Mouse (Mus musculus): ENCODE results near the gene Evi5l. TPM values are rescaled to one million over a fixed set of nuclear protein-coding genes. Genes with fewer than 3 reads are reported as not detected.

Gene Evi5l
- polyA plus RNA-seq, 1 experiment from 2014 or later, result 35.6 TPM

DNA sequence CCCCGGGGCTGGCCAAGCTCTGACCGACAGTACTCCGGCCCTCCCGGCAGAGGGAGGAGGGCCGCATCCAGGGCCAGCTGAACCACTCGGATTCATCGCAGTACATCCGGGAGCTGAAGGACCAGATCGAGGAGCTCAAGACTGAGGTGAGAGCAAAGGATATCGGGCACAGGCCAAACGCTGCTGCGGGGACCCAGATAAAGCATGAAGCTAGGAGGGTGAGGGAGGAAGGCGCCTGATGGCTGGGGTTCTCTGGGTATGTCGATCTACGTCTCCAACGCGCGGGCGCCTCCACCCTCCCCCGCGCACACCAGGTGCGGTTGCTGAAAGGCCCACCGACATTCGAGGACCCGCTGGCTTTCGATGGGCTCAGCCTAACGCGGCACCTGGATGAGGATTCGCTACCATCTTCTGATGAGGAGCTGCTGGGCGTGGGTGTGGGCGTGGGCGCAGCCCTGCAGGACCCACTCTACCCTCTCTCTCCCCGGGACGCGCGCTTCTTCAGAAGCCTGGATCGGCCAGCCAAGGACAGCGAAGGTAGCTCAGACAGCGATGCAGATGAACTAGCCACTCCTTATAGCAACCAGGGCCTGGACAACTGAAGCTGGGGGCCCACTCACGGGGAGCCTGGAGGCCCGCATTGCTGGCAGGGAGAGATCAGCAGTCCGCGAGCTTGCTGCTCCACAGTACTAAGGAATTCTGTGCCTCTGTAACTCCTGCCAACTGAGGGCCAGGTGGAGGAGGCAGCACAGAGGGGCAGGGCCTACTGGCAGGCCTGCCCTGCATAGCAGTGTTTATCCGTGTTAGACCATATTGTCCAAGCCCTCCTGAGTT is 40.0 kb downstream of the Evi5l start:
- H3K9me3 ChIP-seq, result no peaks in the 10 kb centered on the region
- H3K4me3 ChIP-seq, result peak overlapping the region; percentile 4; the same call in 1 of the 2 replicates
- peaks cover 38% of the 10 kb centered on the region for H3K36me3 ChIP-seq
- peaks cover 14% of the 10 kb centered on the region for H3K4me1 ChIP-seq
- H3K27ac ChIP-seq, result no peak overlapping the region
- ATAC-seq (ENCODE audit: insufficient number of reproducible peaks, insufficient read depth, low FRiP score, low TSS enrichment), result no peak
- H3K27me3 ChIP-seq, result peaks cover 56% of the 10 kb centered on the region
- WGBS, result 10% methylated on average over 44 of the region's 44 CpGs
- H3K9ac ChIP-seq, result 0 out of 2 replicates have a peak overlapping the region, but pooled peaks have one; percentile 27
- H3K4me2 ChIP-seq (replicated peaks), result peak overlapping the region; percentile 27

DNA sequence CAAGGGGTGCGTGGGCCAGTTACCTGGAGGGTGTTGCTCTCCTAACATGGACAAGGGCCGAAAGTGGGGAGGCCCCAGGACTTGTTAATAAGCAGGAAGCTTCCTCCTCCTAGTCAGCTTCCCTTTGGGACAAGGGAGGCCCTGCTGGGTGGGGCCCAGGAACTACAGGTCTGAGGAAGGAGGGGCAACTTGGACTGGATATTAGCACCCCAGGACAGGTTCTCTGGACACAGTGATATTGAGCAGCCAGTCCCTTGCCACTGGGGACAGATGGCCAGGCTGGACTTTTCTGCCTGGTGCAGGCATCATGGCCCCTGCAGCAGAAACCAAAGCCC is 40.6 kb downstream of the Evi5l start:
- Histone ChIP-seq H3K36me3 (peaks cover 38% of the 10 kb centered on the region), H3K4me1 (peaks cover 14% of the 10 kb centered on the region), H3K9me3 (no peaks in the 10 kb centered on the region), H3K9ac (0 out of 2 replicates have a peak overlapping the region, but pooled peaks have one; percentile 3), H3K27me3 (peaks cover 56% of the 10 kb centered on the region), H3K4me2 (replicated peaks) (no peak overlapping the region), H3K27ac (no peak overlapping the region), H3K4me3 (no peak overlapping the region)
- no peak for ATAC-seq (ENCODE audit: insufficient number of reproducible peaks, insufficient read depth, low FRiP score, low TSS enrichment)
- 55% methylated on average over 2 of the region's 2 CpGs for WGBS

DNA sequence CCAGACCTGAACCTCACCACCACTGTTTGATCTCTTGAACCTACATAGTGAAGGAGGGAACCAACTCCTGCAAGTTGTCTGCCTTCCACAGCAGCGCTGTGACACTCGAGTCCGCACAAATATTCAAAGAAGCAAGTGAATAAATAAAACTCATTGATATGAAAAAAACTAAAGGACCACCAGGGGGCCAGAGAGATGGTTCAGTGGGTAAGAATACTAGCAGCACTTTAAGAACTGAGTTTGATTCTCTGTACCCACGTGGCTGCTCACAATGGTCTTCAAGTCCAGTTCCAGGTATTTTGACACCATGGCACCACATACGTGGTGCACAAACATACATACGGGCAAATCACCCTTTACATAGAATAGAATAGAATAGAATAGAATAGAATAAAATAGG is 44.7 kb downstream of the Evi5l start:
- Histone ChIP-seq H3K4me3 (no peak overlapping the region), H3K36me3 (peaks cover 11% of the 10 kb centered on the region; the same call in 1 of the 2 replicates), H3K9me3 (no peaks in the 10 kb centered on the region), H3K9ac (no peak overlapping the region), H3K4me2 (replicated peaks) (no peak overlapping the region), H3K27ac (no peak overlapping the region), H3K4me1 (peaks cover 29% of the 10 kb centered on the region), H3K27me3 (peaks cover 61% of the 10 kb centered on the region)
- no peak for ATAC-seq (ENCODE audit: insufficient number of reproducible peaks, insufficient read depth, low FRiP score, low TSS enrichment)
- WGBS, result 76% methylated on average over 6 of the region's 6 CpGs

DNA sequence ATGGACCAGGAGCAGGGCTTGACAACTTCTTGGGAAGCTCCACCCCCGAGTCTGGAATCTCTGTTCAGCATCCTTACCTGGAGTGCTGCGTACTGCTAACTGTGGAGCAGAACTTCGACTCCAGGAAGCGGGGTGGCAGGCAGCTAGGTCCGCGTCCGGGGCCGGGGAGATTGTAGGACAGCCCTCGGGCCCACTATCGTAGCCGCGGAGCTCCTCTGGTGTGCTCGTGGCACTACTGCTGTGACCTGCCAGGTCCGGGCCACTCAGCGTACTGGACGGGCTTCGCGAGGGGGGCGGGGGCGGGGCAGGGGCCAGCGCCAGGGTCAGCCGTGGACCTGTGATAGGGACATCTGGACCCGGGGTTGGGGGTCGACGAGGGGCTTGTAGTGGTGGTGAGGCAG is 46.4 kb downstream of the Evi5l start:
- H3K27me3 ChIP-seq, result peaks cover 61% of the 10 kb centered on the region
- WGBS, result under 1% methylated on average over 24 of the region's 25 CpGs
- peak overlapping the region; percentile 39 for H3K9ac ChIP-seq
- H3K4me2 ChIP-seq (replicated peaks), result peak overlapping the region; percentile 86
- H3K4me1 ChIP-seq, result peaks cover 22% of the 10 kb centered on the region
- ATAC-seq (ENCODE audit: insufficient number of reproducible peaks, insufficient read depth, low FRiP score, low TSS enrichment), result peak; percentile 9; the same call in 1 of the 2 replicates
- no peak overlapping the region for H3K27ac ChIP-seq
- H3K4me3 ChIP-seq, result peak overlapping the region; percentile 42
- no peaks in the 10 kb centered on the region for H3K9me3 ChIP-seq
- peaks cover 11% of the 10 kb centered on the region; the same call in 1 of the 2 replicates for H3K36me3 ChIP-seq

DNA sequence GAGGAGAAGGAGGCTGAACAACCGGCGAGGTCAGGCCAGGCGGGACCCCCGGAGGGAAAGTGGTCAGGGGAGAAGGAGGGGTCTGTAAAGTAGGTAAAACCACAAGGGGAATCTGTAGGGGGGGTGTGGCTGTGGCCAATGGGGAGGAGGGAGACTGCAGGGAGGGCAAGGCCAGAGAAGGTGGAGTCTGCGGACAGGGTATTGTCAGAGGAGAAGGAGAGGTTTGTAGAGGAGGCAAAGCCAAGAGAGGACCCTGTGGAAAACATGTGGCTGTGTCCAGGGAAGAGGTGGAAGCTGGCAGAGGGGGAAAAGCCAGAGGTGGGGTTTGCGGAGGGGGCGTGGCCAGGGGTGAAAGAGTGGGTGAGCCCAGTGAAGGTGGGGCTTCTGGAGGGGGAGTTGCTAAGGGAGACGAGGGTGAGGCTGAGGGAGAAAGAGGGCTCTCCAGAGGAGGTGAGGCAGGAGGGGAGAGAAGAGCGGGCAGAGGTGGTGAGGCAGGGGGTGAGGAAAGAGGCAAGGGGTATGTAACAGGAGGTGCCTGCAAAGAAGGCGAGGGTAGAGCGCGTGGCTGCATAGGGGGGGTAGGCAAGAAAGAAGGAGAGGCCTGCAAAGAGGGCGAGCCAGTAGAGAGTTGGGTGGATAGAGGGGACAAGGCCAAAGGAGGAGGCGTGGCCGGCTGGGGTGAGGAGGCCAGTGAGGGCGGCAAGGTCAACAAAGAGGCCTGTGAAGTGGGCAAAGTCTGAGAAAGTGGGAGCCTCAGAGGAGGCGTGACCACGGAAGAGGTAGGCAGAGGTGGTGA is 47.0 kb downstream of the Evi5l start:
- Histone ChIP-seq H3K9me3 (no peaks in the 10 kb centered on the region), H3K27ac (0 out of 2 replicates have a peak overlapping the region, but pooled peaks have one; percentile 23)
- WGBS, result 3% methylated on average over 18 of the region's 18 CpGs

DNA sequence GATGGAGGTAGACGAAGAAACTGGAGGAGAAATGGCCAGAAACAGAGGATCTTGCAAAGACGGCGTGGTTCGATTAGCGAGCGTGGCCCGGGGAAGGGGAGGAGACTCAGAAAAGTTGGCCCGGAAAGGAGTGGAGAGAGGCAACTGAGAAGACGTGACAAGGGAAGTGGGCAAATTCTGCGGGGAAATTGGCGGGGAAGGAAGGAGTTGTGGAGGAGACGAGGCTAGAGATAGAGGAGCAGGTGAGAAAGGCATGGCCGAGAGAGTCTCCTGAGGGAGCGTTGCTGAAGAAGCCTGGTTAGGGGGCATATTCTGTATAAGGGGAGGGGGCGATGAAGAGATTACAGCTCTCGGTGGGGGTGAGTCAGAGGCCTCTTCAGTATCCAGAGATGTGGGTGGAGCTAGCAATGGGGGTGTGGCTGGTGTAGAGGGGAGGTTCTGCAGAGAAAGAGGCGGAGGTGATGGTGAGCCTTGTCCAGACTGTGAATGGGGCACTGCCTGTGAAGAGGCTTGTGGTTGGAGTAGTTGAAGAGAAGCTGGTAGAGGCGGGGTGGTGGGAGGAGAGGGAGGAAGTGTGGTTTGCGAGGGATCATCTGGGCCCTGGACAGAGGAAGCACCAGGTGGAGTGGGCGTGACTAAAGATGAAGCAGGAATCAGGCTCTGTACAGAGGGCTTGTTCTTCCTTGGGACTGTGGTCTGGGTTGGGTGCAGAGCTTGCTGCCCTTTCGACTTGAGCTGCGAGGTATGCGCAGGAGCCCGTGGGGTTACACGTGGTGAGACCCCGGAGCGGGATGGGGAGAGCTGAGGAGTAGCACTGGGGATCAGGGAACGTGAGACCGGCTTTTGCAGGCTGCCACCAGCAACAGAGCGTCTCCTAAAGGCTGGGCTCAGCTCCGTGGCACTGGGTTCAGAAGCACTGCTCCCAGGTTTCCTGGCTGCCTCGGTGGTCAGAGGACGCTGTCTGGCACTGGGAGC is 47.9 kb downstream of the Evi5l start:
- 9% methylated on average over 33 of the region's 33 CpGs for WGBS
- no peaks in the 10 kb centered on the region for H3K9me3 ChIP-seq
- H3K27me3 ChIP-seq, result peaks cover 63% of the 10 kb centered on the region
- H3K4me3 ChIP-seq, result peak overlapping the region; percentile 42
- peak overlapping the region; percentile 86 for H3K4me2 ChIP-seq (replicated peaks)
- H3K27ac ChIP-seq, result 0 out of 2 replicates have a peak overlapping the region, but pooled peaks have one; percentile 23
- peaks cover 10% of the 10 kb centered on the region; the same call in 1 of the 2 replicates for H3K36me3 ChIP-seq
- peaks cover 22% of the 10 kb centered on the region for H3K4me1 ChIP-seq
- ATAC-seq (ENCODE audit: insufficient number of reproducible peaks, insufficient read depth, low FRiP score, low TSS enrichment), result peak; percentile 26; the same call in 1 of the 2 replicates
- 0 out of 2 replicates have a peak overlapping the region, but pooled peaks have one; percentile 30 for H3K9ac ChIP-seq

More for the DNA sequence above, 47.0 kb downstream of the Evi5l start:
- peak; percentile 23; the same call in 1 of the 2 replicates for ATAC-seq (ENCODE audit: insufficient number of reproducible peaks, insufficient read depth, low FRiP score, low TSS enrichment)
- Histone ChIP-seq H3K4me2 (replicated peaks) (peak overlapping the region; percentile 86), H3K9ac (peak overlapping the region; percentile 39), H3K4me3 (peak overlapping the region; percentile 42), H3K27me3 (peaks cover 61% of the 10 kb centered on the region), H3K4me1 (peaks cover 22% of the 10 kb centered on the region), H3K36me3 (peaks cover 11% of the 10 kb centered on the region; the same call in 1 of the 2 replicates)

DNA sequence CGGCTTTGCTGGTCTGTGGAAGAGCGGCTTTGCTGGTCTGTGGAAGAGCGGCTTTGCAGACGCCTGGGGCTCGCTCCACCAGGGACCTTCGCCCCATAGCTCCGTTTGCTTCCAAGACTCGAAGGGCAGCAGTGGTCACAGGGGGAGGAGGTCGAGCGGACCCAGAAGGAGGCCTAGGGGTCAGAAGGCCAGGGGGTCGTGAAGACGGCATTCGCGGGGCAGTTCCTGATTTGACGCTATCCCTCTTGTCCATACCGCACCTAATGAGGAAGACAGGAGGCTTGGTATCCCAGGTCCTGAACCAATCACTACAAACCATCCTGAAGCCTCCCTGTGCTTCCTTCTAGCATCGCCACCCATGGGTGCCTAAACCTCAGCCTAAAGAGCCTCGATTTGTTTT is 49.9 kb downstream of the Evi5l start:
- Histone ChIP-seq H3K27ac (no peak overlapping the region), H3K27me3 (peaks cover 58% of the 10 kb centered on the region), H3K4me1 (peaks cover 22% of the 10 kb centered on the region)

DNA sequence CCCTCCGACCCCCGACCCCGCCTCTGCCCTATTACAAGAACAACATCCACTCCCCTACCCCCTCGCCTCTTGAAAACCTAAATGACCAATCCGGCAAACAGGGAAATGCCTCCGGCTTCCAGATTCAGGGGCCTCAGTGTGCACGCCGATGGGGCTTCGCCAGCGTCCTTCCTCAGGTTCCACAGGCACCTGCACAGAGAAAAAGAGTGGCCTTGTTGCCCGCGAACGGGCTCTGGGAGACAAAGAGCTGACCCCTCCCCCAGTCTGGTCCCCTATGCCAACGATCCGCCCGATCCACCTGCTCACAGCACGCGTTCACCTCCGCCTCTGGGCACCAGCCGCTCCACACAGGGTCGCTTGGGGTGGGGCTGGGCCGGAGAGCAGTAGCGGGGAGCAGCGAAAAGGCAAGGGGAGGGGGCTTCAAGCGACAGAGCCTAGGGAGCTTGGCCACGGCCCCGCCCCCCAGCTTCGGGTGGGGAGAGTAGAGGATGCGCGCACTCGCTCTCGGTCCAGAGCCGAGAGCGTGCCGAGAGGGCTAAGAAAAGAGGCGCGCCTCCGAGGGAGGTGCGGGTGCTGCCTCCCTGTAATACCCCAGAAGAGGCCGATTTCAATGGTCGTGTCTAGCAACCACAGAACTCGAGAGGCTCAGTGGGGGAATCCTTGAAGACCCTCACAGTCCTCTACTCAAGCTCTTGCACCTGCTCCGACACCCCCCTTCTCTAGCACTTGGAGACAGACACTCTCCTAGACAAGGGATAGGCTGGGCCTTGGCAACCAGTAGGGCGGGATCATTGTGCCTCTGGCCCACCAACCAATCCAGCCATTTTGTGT is 50.6 kb downstream of the Evi5l start, which contains the start of gene Prr36:
Gene Prr36, minus strand, starts transcription at position 669 of the 831 bp plus-strand sequence.
- Histone ChIP-seq H3K36me3 (no peaks in the 10 kb centered on the region), H3K9ac (peak within 1 kb of the TSS; percentile 47), H3K4me3 (peak within 1 kb of the TSS; percentile 48), H3K4me2 (replicated peaks) (peak within 1 kb of the TSS; percentile 82), H3K27ac (no peak within 1 kb of the TSS), H3K9me3 (no peaks in the 10 kb centered on the region), H3K4me1 (peaks cover 22% of the 10 kb centered on the region), H3K27me3 (peaks cover 58% of the 10 kb centered on the region)
- WGBS, result 2% methylated on average over 44 of the region's 44 CpGs
- peak; percentile 76 for ATAC-seq (ENCODE audit: insufficient number of reproducible peaks, insufficient read depth, low FRiP score, low TSS enrichment)

More for the DNA sequence above, 49.9 kb downstream of the Evi5l start:
- Histone ChIP-seq H3K9me3 (no peaks in the 10 kb centered on the region), H3K9ac (peak overlapping the region; percentile 47), H3K4me3 (peak overlapping the region; percentile 48), H3K36me3 (no peaks in the 10 kb centered on the region), H3K4me2 (replicated peaks) (peak overlapping the region; percentile 82)
- ATAC-seq (ENCODE audit: insufficient number of reproducible peaks, insufficient read depth, low FRiP score, low TSS enrichment), result no peak
- 6% methylated on average over 18 of the region's 18 CpGs for WGBS

DNA sequence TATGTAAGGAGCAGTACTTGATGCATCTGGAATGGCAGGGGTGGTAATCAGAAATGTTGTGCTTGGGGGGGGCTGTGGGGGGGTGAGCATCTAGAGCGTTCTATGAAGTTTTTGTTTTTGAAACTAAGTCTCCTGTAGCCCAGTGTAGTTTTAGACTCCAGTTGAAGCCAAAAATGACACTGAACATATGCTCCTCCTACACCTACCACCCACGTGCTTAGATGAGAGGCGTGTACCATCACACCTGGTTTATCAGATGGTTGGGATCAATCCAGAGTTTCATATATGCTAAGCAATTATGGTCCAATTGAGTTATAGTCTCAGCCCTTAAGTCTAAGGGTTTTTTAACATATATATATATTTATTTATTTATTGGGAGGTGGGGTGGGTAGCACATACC is 53.2 kb downstream of the Evi5l start:
- Histone ChIP-seq H3K9ac (no peak overlapping the region), H3K9me3 (no peaks in the 10 kb centered on the region), H3K27ac (no peak overlapping the region), H3K4me2 (replicated peaks) (no peak overlapping the region), H3K36me3 (no peaks in the 10 kb centered on the region), H3K4me3 (no peak overlapping the region), H3K4me1 (peaks cover 3% of the 10 kb centered on the region; the same call in 1 of the 2 replicates), H3K27me3 (peaks cover 41% of the 10 kb centered on the region)
- ATAC-seq (ENCODE audit: insufficient number of reproducible peaks, insufficient read depth, low FRiP score, low TSS enrichment), result no peak
- WGBS, result 84% methylated on average over 3 of the region's 3 CpGs

DNA sequence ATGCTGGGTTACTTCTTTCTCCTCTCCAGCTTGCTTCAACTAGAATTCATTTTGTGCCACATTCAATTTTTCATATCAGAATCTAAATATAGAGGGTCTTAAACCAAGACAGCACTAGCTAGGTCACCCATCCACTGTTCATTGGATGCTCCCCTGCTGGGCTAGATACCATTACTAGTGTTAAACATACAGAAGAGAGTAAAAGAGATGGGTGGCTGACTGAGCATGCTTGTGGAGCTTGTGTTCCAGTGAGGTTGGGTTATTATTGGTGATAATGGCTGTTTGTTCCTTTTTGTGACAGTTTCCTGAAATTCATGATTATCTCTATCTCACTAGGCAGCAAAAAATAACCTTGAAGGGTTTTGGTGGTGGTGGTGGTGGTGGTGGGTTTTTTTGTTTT is 55.7 kb downstream of the Evi5l start:
- Histone ChIP-seq H3K9ac (no peak overlapping the region), H3K36me3 (no peaks in the 10 kb centered on the region), H3K4me1 (no peaks in the 10 kb centered on the region), H3K27ac (no peak overlapping the region), H3K4me3 (no peak overlapping the region), H3K9me3 (no peaks in the 10 kb centered on the region), H3K4me2 (replicated peaks) (no peak overlapping the region), H3K27me3 (peaks cover 29% of the 10 kb centered on the region)
- ATAC-seq (ENCODE audit: insufficient number of reproducible peaks, insufficient read depth, low FRiP score, low TSS enrichment), result no peak

All from embryonic facial prominence, embryonic 12.5 days (tissue).